Mouse (Mus musculus): ENCODE measurements around the gene Metrn. TPM values are rescaled to one million over a fixed set of nuclear protein-coding genes. Genes with fewer than 3 reads are reported as not detected.

Gene Metrn
- total RNA-seq, 4 experiments from 2014 or later = 39.6 to 52.1 (median 46.8) TPM

GRCm38 (mm10) chr17:25777948-25778347 lies 19.0 kb downstream of the Metrn start:
- no peak for DNase-seq (ENCODE audit: low spot score in 2 of 2)

GRCm38 (mm10) chr17:25775318-25776062 lies 21.4 kb downstream of the Metrn start:
- DNase-seq (ENCODE audit: low spot score in 2 of 2) = no peak

DNA sequence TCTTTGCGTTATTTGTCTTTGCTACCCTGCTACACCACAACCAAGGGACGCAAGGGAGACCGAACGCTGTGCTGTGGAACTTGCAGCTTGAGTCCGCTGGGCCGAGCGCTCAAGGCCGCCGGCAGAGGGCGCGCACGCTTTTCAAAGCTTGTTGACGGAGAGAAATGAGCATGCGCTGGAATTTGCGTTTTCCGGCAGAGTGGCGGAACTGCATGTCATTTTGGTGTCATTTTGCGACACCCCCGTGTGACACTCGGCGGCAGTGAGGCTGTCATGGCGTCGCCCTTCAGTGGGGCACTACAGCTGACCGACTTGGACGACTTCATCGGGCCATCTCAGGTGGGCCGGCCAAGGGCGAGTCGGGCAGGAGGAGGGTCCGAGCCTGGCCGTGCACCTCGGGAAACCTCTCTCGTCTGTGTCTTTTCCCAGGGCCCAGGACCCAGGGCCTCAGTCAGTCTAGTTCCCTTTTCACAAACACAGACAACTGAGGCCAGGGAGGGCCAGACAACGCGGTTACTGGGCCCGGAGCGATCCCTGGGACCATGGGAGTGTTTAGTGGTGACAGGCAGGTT lies 23.3 kb downstream of the Metrn start, which contains the start of gene Narfl:
Gene Narfl, plus strand, starts transcription at position 228 of the 572 bp plus-strand sequence.
- peak; percentile 92 to 94 for DNase-seq (ENCODE audit: low spot score in 2 of 2)

GRCm38 (mm10) chr17:25769331-25769730 lies 27.6 kb downstream of the Metrn start:
- DNase-seq (ENCODE audit: low spot score in 2 of 2) = no peak

DNA sequence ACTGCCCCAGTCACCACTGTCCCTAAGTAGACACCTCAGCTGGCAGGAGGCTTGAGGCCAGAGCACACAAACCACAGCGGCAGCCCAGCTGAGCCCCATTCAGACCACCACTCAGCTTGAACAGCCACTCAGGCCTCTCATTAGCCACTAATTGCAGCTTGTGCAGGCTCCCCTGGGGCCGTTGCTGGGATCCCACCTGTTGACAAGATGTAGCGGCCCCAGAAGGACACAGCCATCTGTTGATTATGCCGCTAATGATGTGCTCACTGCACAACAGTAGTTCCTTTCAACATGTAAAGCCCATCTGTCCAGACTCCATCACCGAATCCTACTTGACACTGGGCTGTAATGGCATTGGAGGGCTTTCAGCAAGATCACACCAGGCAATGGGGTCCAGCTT lies 31.1 kb downstream of the Metrn start:
- no peak for DNase-seq (ENCODE audit: low spot score in 2 of 2)

DNA sequence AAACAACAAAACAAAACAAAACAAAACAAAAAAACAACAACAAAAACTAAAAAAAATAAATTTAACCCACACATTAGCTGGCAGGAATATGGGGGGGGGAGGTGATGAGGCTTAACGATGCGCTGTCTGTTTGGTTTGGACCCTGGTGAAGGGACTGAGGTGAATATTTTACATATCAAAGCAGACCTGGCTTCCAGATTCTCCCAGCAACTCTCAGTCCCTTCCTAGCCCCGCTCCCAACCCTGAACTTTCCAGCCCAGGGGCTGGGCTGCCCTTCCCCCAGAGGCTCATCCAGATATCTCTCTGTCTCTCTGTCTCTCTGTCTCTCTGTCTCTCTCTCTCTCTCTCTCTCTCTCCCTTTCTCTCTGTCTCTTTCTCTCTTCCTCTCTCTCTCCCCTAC lies 34.3 kb downstream of the Metrn start:
- no peak for DNase-seq (ENCODE audit: low spot score in 2 of 2)

DNA sequence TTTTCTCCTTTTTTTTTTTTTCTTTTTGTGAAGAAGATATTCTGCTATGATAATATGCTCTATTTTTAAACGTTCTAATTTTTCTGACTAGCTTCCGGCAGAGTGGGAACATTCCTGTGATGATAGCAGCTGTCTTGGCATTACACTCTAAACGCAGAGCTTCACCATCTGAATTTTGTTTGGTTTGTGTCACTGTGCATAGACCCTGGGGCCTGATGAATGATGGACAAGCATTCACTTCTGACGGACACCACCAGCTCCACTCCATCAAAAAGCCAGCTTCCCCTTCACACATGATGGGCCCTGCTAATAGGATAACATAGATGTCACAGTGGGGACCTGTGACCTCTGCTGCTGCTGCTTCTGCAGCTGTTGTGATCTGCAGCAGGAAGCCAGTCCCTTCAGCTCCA lies 35.4 kb downstream of the Metrn start:
- no peak for DNase-seq (ENCODE audit: low spot score in 2 of 2)

GRCm38 (mm10) chr17:25760148-25760547 lies 36.8 kb downstream of the Metrn start:
- DNase-seq (ENCODE audit: low spot score in 2 of 2) = no peak

- no peak for DNase-seq (ENCODE audit: low spot score in 2 of 2)
These were observed 39.2 kb downstream of the Metrn start for GRCm38 (mm10) chr17:25757691-25758090.

- DNase-seq (ENCODE audit: low spot score in 2 of 2) = no peak
These were observed 40.3 kb downstream of the Metrn start for GRCm38 (mm10) chr17:25756378-25757242.

DNA sequence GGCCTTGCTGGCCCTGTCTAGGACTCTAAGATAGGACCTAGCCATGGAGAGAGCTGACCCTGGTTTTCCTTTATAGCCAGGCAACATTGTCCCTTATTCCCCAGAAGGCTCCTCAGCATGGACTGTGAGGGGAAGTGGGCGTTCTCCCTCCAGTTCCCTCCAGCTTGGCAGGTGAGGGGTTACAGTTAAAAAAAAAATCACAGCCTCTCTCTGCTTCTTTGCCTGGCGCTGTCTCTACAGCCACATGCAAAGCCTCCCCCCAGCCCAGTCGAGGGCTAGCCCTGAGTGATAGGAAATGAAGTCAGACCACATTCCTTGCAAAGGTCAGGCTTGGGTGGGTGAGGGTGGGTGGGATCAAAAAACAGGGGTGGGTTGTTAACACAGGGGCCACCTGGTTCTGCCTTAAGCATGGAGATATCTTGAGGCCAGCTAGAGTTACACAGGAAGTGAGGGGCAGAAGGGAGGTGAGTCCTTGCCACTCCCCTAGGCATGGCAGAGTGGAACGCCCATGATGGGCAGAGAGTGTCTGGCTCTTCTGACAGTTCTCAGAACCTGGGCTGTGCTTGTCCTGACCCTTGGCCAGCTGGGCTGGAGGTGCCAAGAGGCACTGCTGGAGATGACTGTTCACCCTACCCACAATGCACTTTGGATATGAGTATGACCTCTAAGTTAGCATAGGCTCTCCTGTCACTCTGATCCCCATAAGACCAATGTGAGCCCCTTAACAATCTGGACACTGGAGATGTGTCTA lies 41.1 kb downstream of the Metrn start:
- no peak for DNase-seq (ENCODE audit: low spot score in 2 of 2)

DNA sequence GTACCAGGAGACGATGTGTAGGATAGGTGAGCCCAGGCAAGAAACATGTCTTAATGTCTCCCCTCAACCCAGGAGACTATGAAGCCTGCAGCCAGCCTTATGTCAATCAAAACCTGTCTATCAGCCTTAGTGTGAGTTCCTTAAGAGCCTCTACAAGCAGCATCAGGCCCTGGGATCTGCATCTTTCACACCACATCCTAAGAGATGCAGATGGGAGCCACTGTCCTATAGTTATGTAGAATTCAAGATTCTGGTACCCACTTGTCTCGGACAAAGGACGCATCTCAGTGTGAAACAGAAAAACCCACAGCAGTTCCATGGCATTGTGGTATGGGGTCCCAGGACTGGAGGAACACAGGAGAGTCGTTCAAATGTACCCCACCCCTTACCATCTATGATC lies 41.9 kb downstream of the Metrn start:
- no peak for DNase-seq (ENCODE audit: low spot score in 2 of 2)

DNA sequence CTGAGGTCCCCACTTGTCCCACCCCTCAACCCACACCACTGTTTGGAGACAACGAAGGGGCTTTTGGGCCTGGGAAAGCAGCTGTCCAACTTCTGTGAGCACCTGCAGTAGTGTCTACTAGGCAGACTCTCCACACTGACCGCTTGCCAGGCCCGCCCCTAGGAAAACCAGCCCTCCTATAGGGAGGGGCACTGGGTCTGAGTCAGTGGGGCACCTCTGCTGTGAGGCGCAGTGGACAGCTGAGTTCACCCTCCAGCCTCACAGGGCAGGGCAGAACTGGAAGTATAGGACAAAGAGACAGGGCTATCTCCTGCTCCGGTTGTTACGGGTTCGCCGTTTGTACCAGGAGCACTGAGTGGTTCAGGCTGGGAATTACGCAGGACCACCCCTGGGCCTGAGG lies 42.7 kb downstream of the Metrn start, which contains the start of gene Msln:
Gene Msln, minus strand, starts transcription at position 138 of the 400 bp plus-strand sequence.
- DNase-seq (ENCODE audit: low spot score in 2 of 2) = no peak

DNA sequence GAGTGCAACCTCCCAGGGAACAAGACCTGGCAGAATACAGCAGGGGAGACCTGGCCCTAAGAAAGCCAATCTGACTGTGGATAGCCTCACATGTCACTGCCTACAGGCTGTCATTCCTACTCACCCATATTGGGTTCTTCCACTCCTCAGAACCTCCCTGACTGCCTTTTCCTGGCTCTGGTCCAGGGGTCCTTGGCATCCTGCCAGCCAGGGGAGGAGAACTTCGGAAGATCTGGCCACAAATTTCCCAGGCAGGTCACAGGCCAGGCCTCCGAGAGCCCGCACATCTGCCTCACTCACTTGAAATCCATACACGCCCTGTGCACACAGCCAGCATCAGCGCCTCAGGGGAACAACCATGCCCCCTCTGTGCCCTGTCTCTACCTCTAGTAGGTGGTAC lies 45.5 kb downstream of the Metrn start:
- no peak for DNase-seq (ENCODE audit: low spot score in 2 of 2)

DNA sequence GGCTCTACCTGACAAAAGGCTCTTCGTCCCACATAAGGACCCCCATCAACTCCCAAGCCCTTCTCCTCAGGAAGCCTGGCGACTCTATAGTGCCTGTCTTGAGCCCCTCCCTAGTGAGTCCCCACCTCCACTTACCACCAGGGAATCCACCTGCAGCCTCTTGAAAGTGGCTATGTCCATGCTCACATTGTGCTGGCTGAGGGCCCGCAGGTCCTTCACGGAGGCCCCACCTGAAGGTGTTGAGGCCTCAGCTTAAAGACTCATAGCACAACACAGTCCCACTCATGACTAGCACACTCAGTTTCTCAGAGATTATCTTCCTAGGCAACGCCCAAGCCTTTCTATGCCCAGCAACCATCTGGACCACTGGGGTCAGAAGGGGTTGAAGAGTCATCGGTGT lies 47.6 kb downstream of the Metrn start:
- no peak for DNase-seq (ENCODE audit: low spot score in 2 of 2)

- no peak for DNase-seq (ENCODE audit: low spot score in 2 of 2)
These were observed 48.7 kb downstream of the Metrn start for GRCm38 (mm10) chr17:25748238-25748637.

GRCm38 (mm10) chr17:25744311-25744710 lies 52.6 kb downstream of the Metrn start:
- DNase-seq (ENCODE audit: low spot score in 2 of 2) = no peak

- no peak for DNase-seq (ENCODE audit: low spot score in 2 of 2)
These were observed 53.1 kb downstream of the Metrn start for GRCm38 (mm10) chr17:25743831-25744230.
